8 mouse cellular contexts compared by ENCODE assay signal in the genomic region with DNA sequence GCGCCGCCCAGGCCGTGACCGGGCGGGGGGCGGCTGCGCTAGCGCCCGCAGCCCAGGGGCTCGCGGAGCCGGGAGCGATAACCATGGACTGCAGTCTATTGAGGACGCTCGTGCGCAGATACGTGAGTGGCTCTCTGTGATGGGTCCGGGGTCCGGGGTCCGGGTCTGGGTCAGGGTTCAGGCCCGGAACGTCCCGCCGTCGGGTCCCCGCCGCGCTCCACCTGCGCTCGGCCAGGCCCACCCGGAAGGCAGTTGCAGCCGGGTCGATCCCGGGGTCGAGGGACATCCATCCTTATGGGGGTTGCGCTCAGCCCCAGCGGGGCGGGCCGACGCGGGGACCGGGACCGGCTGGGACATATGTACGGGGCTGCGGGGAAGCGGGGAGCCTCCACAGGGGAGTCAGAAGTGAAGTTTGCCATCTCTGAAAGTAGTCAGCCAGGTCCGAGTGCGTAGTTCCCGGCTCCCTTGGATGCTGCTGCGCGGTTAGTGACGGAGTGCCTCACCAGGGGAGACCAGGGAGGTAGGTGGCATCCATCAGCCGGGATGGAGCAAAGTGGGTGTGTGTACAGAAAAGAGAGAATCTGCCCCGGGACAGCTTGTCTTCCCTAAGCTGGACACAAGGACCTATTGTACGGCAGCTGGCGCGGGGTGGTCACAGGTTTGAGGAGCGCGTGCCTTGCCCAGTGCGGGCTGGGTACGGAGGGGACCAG. TPM values are rescaled to one million over a fixed set of nuclear protein-coding genes. Genes with fewer than 3 reads are reported as not detected.
A peak's percentile ranks its signal among the peaks of the same experiment; 100 is the strongest.
DNase-seq lines count a peak whose midpoint lies in the region; TF ChIP-seq lines count a peak whose summit lies in the region.

No protein-coding gene starts in this region.

- peak; percentile 57 for DNase-seq in urinary bladder, adult 2 months (ENCODE audit: low spot score)
- DNase-seq in urinary bladder, postnatal 4 days (ENCODE audit: low spot score in 2 of 2), result no peak
- DNase-seq in cerebellum, adult 8-10 months, result peak; percentile 55
- peak; percentile 31 to 38 for DNase-seq in gastrocnemius, postnatal 4 days (ENCODE audit: low spot score in 2 of 2)
- DNase-seq in kidney, postnatal 10 days, result peak; percentile 54
- DNase-seq in lung, postnatal 4 days, result peak; percentile 42 to 45
- DNase-seq in urinary bladder, postnatal 10 days (ENCODE audit: low spot score), result no peak

- 5% methylated on average over 61 of the region's 61 CpGs for WGBS in small intestine, adult 2 months

- H3K36me3 ChIP-seq in small intestine, adult 2 months (ENCODE audit: control insufficient read depth, insufficient read depth, low read length), result no peaks in the 10 kb centered on the region

- H3K4me1 ChIP-seq in small intestine, adult 2 months (ENCODE audit: control insufficient read depth, insufficient read depth, insufficient read length, low read length), result no peaks in the 10 kb centered on the region

- no peak for TF ChIP-seq POLR2A in small intestine, adult 2 months (IDR thresholded peaks at IDR 0.05; ENCODE audit: low read depth, low read length)

- no peak for TF ChIP-seq CTCF in small intestine, adult 2 months (IDR thresholded peaks at IDR 0.05; ENCODE audit: extremely low read depth, insufficient read length, insufficient replicate concordance, low read depth, low read length)

- H3K27ac ChIP-seq in small intestine, adult 2 months (ENCODE audit: insufficient read depth, low read depth, low read length), result no peak overlapping the region

- H3K27me3 ChIP-seq in small intestine, adult 2 months (ENCODE audit: control insufficient read depth, insufficient read depth, low read length), result peaks cover 5% of the 10 kb centered on the region; the same call in 1 of the 2 replicates

- peak overlapping the region; percentile 72 for H3K4me3 ChIP-seq in small intestine, adult 2 months (ENCODE audit: low read depth, low read length)

RNA-seq across cellular contexts. Expression of gene Atp11a, which starts 0.6 kb away (rescaled TPM):
- polyA plus RNA-seq in urinary bladder, adult 2 months (2012; rRNA removed), result 89.0 and 90.9 TPM in 2 replicates
- total RNA-seq in gastrocnemius, postnatal 4 days (2021), result 10 to 100 TPM; 43.9 to 44.0 TPM
- 8.7 and 12.8 TPM in 2 replicates for polyA plus RNA-seq in small intestine, adult 2 months (2012; rRNA removed)

Comparison
In these comparisons a context has a peak if more than half of its experiments do, and no peak if none do; other contexts are left out.
1. DNase-seq: peak in urinary bladder, adult 2 months (single experiment), cerebellum, adult 8-10 months (single experiment), gastrocnemius, postnatal 4 days (2 of 2), kidney, postnatal 10 days (single experiment) and lung, postnatal 4 days (2 of 2); none in urinary bladder, postnatal 4 days (0 of 2) and urinary bladder, postnatal 10 days (single experiment).